Mouse (Mus musculus): ENCODE results near the gene Cubn.

GRCm38 (mm10) chr2:13237140-13237901, 254.3 kb downstream of the Cubn start:
- TF ChIP-seq CTCF (IDR thresholded peaks at IDR 0.05; ENCODE audit: extremely low read depth, insufficient read depth, insufficient read length, insufficient replicate concordance), result peak; percentile 29; the same call in 1 of the 2 replicates
- TF ChIP-seq POLR2A (IDR thresholded peaks at IDR 0.05; ENCODE audit: low read depth, low read length), result no peak

Measured in spleen, adult 2 months (tissue).